Mouse (Mus musculus): ENCODE measurements around the gene Prr12.
"Not testable (repeated sequence)": the region's sequence is repeated elsewhere in the genome, so short reads cannot be mapped to it uniquely, and the experiment has no call there.

Prr12 gene

DNA sequence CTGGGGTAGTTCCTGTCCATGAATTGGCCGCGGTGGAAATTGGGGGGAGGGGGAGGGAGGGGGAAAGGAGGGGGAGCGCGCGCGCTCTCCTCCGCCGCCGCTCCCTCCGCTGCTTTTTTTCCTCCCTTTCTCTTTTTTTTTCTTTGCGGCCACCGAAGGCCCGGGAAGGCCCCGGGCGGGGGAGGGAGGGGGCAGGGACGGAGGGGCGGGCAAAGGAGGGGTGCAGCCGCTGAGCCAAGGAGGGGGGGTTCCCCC, at the start of gene Prr12:
Prr12 (minus strand) TSS at position 20 of the 255 bp plus-strand sequence.
- no peak for DNase-seq

DNA sequence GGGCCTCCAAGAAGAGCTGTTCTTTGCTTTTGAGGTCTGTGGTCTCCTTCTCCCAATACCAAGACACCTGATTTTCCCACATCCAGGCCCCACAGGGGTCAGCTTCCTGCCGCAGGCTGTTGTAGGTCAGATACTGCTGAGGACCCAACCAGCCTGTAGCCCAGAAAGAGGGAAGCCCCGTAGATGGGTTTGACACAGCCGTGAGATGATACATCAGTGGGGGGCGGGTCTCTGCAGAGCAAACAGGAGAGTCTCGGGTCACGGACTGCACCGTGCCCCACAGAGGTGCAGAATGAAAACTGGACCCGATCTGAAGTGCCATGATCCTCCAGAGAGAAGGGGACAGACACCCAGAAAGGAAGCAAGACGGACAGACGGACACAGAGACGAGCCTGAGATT, 49.8 kb upstream of the Prr12 start:
- no peak for DNase-seq

DNA sequence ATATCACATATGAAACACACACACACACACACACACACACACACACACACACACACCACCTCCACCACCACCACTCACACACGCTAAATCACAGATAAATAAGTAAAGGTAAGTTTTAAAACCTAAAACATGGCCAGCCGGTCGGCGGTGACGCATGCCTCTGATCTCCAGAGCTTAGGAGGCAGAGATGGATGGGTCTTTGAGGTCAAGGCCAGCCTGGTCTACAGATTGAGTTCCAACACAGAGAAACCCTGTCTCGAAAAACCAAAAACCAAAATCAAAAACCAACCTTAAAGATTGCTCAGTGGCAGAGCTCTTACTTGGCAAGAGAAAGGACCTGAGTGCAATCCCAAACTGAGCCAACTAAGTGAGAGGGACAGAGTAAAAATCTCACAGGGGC, 47.4 kb upstream of the Prr12 start:
- DNase-seq = no peak

DNA sequence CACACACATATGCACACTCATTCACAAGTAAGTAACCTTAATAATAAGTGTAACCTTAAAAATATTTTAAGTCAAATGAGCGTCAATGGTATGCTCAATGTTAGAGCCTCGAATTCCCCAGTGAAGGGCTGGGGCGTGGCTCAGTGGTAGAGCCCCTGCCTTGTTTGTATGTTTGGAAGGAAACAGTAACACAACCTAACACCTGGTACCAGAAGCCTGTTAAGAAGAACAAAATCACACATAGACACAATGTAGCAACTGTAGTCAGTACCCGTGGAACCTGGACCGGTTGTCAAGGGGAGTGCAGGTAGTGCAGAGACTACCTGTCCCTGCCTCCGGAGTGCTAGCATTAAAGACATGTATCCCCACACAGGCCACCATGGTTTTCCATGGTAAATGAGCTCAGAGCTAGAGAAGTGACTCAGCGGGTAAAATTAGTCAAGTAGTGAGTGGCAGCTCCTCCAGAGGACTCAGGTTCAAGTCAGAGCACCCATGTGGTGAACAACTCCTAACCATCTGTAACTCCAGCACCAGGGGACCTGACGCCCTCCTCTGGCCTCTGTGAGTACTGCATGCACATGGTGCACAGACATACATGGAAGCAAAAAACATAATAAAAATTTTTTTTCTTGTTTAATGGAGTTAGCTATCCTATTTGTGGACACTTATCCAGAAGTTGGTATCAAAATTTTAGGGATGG, 46.0 kb upstream of the Prr12 start:
- no peak for DNase-seq

DNA sequence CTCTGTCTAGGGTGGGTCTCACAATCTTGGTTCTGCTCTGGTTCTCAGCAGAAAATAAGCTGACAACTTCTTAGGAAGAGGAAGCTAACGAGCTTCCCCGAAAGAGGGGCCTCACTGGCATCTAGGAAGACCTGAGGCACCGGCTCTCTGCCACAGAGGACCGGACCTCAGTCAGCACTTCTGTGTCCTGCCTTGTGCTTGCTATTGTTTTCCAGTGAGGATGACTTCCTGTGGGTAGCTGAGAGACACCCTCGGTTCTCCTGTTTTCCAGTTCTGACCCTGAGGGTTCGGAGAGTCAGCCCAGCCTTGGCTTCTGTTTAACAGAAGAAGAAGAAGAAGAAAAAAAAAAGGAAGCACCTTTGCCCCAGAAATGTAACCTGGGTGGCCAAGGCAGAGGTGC, 44.8 kb upstream of the Prr12 start:
- DNase-seq = no peak

DNA sequence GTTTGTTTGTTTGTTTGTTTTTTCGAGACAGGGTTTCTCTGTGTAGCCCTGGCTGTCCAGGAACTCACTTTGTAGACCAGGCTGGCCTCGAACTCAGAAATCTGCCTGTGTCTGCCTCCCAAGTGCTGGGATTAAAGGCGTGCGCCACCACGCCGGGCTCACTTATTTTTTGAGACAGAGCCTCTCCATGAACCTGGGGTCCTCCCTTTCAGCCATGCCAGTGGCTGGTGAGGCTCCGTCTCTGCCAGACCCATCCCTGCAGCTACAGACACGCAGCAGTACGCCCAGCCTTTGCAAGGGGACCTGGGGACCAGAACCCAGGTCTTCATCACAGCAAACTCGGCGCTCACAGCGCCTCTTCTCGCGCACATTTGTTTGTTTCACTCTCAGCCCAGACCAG, 43.3 kb upstream of the Prr12 start:
- not testable (repeated sequence) for DNase-seq

DNA sequence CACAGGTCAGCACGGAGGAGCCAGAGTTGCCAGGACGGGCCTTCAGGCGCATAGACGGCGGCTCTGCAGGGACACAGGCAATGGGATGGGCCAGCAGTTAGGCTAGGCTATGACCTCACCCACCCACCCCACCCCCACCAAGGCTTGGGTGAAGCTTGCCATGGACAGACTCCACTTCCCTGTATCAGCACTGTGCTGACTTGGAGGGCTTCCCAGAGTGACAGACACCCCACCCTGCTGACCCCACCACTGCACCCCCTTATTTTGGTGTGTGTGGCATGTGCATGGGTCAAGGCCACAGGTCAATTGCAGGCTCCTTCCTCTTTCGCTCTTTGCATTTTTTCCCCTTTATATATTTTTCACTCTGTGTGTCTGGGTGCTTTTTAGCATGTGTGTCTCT, 42.7 kb upstream of the Prr12 start:
- no peak for DNase-seq

DNA sequence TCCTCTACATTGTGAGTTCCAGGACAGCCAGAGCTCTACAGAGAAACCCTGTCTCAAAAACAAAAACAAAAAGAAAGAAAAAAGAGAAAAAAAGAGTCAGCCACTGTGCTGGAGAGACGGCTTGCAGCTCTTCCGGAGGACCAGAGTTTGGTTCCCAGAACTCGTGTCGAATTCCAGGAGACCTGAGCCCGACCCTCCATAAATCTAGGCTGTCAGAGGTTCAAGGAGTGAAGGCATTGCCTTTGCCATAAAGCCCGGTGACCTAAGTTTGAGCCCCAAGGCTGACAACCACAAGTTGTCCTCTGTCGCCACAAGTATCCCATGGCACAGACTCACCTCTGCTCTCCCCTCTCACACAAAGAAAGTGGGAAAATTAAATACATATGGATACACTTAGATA, 41.4 kb upstream of the Prr12 start:
- DNase-seq = no peak

DNA sequence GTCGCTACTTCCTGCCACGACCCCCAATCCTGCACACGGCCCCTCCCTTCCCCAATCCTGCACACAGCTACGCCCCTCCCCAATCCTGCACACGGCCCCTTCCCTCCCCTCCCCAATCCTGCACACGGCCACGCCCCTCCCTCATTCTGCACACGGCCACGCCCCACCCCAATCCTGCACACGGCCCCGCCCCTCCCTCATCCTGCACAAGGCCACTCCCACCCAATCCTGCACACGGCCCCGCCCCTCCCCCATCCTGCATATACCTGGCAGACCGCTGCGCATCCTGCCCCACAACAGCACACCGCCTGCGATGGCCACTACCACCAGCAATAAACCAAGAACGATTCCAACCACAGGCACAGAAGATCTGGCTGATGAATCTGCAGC, 40.8 kb upstream of the Prr12 start:
- no peak for DNase-seq

DNA sequence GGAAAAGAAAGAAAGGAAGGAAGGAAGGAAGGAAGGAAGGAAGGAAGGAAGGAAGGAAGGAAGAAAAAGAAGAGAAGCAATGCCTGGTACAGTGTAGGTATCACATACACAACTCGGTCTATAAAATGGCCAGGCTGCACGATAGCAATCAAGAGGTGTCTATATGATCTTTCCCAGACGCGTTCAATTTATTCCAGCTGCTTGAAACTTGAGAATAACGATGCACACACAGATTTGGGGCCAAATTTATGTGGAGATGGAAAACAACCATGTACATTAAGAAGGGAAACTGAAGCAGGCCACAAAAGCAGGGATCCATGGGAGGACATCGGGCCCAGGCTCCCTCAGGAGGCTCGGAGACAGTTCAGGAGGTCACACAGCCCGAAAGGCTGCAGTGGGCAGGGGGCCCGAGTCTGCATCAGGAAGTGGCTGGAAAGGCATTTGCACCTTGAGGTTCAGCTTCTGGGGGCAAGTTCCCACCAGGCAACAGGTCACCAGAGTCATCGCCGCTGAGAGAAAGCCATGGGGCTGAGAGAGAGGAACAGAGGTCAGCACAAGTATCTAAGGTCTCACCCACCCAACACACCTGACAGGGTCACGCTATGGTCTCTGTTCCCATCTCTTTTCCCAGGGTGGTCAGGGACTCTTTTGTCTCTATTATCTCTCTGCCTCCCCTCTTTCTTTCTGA, 40.3 kb upstream of the Prr12 start:
- no peak for DNase-seq

DNA sequence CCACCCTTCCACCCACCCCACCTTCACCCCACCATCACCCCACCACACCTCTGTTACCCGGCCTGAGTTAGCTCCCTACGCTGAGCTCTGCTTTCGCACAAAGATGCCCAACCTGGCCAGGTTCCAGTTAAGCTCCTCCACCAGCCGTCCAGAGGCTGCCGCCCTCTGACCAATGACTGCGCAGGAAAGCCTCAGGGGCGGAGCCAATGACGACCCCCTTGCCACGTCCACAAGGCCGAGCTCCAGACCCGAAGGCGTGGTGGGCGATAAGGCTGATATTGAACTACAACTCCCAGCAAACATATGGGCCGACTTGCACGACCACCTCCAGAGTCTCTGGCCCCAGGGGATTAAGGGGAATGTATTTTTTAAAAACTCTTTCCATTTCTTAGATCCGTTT, 39.4 kb upstream of the Prr12 start, which contains the start of gene Rcn3:
Rcn3 (minus strand) TSS at position 174 of the 400 bp plus-strand sequence.
- DNase-seq = peak; percentile 96

DNA sequence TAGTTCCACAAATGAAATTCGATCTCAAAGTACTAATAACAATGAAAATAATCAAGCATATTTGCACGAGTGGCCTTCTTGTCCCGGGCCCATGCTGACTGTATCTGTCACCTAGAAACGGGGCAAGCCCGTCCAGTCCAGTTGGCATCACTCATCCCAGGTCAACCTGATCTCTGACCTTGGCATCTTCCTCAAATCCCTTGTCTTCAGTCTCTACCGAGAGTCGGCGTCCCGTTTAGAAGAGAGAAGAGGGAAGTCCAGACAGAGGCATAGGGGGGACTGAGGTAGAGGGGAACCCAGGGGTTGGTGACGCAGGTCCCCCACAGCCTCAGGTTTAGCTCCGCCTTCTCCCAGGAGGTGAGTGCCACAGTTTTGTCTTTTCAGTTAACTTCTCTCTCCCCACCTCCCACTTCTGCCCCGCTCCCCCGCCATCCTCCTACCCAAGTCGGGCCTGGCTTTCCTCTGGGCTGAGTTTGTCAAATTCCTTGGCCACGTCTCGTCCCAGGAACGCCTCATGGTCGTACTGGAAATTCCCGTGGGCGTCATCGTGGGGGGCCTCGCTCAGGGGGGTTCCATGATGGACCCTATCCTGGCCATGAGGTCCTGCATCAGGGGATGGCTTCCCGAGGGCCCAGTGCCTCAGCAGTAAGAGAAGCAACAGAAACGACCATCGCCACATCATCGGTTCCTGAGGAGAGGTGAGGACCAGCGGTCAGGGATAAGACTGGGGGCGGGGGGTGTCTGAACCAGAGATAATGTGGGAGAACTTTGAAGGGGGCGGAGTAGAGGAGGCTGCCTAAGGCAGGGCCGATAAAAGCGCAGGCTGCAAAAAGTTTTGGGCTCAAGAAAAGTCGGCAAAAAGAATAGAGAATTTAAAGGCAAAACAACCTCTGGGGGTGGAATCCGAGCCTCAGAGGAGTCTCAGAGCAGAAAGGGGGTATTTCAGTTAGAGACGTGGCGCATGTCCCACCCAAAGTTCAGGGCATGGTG, 38.6 kb upstream of the Prr12 start:
- DNase-seq = peak; percentile 22

DNA sequence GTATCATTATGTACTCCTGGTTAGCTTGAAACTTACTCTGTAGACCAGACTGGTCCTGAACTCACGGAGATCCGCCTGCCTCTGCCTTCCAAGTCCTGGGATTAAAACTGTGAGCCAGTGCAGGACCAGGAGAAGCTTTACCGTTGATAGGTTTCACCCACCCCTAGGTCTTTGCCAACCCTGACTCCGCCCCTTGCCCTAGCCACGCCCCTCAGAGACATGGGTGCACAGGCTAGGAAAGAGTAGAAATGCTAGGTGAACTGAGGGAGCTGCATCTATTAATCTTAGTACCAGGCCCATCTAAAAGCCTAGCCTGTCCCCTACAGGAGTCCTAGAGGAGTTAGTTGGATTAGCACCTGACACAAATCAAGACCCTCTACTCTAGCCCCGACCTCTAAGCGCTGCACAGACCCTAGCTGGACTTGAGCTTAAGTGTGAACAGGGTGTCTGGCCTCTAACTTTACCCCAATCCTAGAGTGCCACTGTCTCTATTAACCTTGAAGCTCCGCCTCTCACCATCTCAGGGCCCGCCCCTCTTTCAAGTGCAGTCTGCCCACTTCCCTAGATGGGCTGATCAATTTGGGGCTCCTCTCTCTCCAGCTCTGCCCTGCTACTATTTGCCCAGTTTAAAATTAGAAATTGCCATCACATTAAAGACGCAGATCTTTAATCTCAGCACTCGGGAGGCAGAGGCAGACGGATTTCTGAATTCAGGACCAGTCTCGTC, 37.7 kb upstream of the Prr12 start:
- DNase-seq = no peak

DNA sequence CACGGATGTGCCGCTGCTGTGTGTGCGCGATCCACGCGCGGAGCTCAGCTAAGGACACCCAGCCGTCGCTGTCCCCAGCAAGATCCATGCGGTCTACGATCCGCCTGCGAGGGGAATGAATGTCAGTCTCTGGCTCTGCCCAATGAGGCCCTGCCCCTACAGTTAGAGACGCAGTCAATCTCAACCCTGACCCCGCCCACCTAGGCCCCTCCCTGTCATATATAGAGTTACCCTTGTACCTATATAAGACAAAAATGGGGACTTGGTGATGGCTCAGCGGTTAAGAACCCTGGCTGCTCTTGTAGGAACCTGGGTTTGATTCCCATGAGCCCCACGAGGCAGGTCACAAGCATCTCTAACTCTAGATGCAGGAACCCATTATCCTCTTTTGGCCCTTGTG, 35.9 kb upstream of the Prr12 start:
- no peak for DNase-seq

DNA sequence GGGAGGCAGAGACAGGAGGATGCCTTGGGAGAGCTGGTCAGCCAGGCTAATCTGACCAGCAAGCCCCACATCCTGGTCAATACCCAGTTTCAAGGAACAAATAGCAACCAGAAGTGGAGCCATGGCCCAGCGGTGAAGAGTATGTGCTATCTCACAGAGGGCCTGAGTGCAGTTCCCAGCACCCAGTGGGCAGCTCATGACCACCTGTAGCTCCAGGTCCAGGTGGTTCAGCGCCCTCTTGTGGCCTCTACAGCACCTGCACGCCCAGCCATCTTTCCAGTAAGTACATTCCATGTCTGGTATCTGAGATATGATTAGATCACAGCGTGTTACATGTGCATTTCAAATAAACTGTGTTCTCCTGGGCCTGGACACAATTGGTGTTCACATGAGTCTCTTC, 33.4 kb upstream of the Prr12 start:
- DNase-seq = no peak

DNA sequence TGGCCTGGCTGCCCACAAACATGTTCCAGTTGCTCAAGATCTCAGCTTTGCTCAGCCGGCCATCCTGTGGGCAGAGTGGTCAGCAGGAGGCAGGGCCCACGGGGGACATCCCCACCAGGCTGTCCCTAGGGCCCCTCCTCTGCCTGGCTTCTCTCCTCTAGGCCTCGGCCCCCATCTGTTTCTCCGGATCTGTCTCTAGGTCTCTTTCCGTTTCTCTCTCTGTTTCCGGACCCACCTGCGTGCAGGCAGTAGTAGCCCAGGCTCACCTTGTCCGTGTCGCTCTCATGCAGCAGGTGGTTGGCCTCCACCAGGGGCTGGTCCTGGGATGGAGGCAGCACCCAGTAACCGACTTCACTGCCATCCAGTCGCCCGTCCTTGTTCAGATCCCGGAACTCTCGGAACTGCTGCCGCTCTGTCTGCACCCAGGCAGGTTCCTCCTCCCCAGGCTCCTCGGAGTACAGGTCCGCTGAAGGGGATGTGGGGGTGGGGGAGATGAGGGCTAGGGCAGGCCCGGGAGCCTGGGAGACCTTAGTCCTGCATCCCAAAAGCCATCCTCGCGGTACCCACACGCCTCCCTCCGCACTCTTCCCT, 30.7 kb upstream of the Prr12 start:
- no peak for DNase-seq

DNA sequence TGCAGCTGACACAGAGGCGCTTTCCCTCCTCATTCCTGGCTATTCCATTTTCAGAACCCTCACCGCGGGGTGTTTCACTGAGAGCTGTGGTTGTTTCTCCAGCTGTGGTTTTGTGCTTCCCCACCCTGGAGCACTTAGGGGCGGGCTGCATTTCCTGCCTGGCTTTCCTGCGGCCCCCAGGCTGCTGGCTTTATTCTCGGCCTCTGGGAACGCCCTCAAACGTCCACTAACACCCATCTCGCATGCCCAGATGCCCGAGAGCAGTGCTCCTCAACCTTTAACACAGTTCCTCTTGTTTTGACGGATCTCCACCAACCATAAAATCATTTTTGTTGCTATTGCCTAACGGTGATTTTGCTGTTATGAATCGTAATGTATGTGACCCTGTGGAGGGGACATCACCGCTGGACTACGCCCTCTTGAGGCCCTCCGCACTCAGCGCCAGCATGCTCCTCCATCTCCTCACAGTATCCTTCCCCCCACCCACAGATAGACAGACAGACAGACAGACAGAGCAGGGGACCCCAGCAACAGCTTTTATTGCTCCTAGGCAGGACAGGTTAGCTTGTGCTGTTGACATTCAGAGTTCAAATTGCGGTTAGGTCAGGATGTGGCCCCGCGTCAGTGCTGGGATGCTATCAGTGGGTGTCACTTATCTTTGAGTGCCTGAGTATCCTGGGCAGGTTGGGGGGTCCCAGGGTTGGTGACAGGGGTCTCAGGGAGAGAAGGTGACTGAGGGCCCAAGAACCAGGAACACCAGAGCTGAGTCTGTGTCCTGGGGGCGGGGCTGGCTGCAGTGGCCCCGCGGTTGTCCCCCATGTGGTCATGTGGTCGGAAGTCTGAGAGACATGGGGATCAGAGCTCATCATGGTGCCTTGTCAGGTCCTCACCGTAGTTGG, 30.0 kb upstream of the Prr12 start:
- DNase-seq = no peak

DNA sequence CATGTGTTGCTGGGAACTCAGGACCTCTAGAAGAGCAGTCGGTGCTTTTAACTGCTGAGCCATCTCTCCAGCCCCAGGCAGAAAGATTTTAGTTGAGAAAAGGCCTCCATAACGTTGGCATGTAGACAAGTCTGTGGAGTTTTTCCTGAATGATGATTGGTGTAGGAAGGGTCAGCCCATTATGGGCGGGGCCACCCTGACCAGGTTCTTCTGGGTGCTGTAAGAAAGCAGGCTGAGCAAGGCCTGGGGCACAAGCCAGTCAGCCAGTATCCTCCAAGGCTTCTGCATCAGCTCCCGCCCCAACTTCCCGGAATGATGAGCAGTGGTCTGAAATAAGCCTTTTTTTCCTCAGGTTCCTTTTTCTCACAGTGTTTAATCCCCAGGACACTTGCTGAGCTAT, 28.3 kb upstream of the Prr12 start:
- DNase-seq = no peak

DNA sequence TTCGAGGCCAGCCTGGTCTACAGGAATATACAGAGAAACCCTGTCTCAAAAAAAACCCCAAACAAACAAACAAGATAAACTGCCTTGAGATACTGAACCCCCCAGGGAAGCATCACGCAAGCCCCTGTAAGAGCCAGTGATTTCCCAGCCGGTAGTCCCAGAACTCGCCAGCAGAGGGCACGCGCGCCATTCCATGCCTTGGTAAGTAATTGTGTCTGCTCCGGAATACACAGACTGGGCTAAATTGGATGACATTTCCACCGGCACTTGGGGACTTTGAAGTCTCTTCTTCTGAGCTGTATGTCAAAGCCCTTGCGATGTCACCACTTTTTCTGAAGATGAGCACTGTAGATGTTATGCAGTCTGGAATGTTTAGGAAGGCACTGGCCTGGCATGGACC, 27.2 kb upstream of the Prr12 start:
- peak; percentile 90 for DNase-seq

DNA sequence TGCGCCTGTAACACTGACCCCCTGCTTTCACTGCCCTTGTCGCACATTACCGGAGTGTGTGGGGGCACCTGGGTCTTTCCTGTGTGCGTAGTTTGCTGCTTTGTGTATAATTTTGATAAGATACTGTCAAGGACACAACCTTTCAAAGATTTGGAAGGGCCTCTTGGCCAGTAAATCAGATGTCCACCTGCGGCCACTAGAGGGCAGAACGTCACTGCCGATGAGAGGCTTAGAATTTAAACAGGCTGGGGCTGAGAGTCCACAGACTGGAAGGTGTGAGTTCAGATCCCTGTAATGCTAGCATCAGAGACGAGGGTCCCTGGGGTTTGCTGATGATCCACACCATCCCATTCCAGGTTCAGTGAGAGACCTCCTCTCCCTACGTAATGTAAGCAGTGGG, 25.8 kb upstream of the Prr12 start:
- peak; percentile 75 for DNase-seq

DNA sequence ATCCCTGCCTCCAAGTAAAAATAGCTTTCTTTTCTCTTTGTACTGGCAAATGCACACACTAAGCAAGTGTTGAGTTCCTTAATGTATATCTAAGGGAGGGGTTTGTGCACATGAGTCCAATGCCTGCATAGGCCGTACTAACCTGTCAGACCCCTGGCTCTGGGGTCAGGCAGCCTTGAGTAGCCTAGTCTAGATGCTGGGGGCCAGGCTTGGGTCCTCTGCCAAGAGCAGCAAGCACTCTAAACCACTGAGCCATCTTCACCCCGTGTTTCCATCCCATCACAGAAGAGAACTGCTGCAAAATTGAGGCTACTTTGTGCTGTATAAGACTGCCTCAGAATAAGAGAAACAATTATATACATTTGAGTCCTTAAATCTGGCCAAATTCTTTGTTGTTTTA, 25.1 kb upstream of the Prr12 start:
- no peak for DNase-seq

DNA sequence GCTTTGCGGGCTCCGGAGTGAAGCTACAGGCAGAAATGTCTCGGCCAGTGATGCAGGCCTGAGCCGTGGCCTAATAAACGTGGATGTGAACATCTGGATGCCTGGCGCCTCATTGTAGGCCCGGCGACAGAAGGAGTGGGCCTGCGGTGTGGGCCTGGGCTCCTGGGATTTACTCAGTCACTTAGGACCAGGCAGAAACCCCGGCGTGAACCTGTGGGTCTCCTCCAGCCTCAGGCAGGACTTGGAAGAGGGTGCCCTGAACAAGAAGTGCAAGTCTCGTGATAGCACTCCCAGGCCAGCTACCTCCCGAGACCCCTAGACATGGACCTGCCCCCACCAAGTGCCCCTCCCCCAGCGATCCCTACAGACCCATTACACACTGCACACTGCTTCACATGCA, 24.6 kb upstream of the Prr12 start:
- no peak for DNase-seq
